Mouse (Mus musculus) hindbrain, embryonic 12.5 days (tissue): ENCODE measurements at regions not wholly inside any gene's neighbourhood (a gene's known extent, or its start where the extent isn't known, plus 50 kb on each side); places are given as distances from the start of the nearest gene placed in this dataset.

Experiments
- ATAC-seq: fragments of 200-750 bp; cut with Nextera tagmentation; 2 replicates; pipeline ENCODE4 v1.8.0; 2017; ENCODE audit warnings: moderate TSS enrichment; ENCODE audit not compliant: low FRiP score
- H3K27ac ChIP-seq: fragments of 300-500 bp; sonication (generic); 2 replicates; pipeline ENCODE4 v1.5.1; 2016; ENCODE audit warnings: mild to moderate bottlenecking
- H3K27me3 ChIP-seq: fragments of 300-500 bp; sonication (generic); 2 replicates; pipeline ENCODE4 v1.6.1; 2016; ENCODE audit warnings: mild to moderate bottlenecking
- H3K36me3 ChIP-seq: fragments of 300-500 bp; sonication (generic); 2 replicates; pipeline ENCODE4 v1.6.1; 2016; ENCODE audit warnings: mild to moderate bottlenecking
- H3K4me1 ChIP-seq: fragments of 300-500 bp; sonication (generic); 2 replicates; pipeline ENCODE4 v1.6.1; 2016
- H3K4me2 ChIP-seq: fragments of 300-500 bp; sonication (generic); replicated peaks from 2 replicates; pipeline ENCODE4 v1.6.1; 2016; ENCODE audit warnings: mild to moderate bottlenecking
- H3K4me3 ChIP-seq: fragments of 300-500 bp; sonication (generic); 2 replicates; pipeline ENCODE4 v1.5.1; 2016; ENCODE audit warnings: mild to moderate bottlenecking
- H3K9ac ChIP-seq: fragments of 300-500 bp; sonication (generic); 2 replicates; pipeline ENCODE4 v1.6.1; 2016; ENCODE audit warnings: mild to moderate bottlenecking, moderate library complexity
- H3K9me3 ChIP-seq: fragments of 300-500 bp; sonication (generic); replicated peaks from 2 replicates; pipeline ENCODE4 v1.6.1; 2016; ENCODE audit warnings: mild to moderate bottlenecking
- WGBS: fragments of 180-500 bp; shearing (Covaris S2); methylation state at CpG from one replicate; pipeline ENCODE4 v1.1.7; 2016; 5-methylcytosine and 5-hydroxymethylcytosine counted together

DNA sequence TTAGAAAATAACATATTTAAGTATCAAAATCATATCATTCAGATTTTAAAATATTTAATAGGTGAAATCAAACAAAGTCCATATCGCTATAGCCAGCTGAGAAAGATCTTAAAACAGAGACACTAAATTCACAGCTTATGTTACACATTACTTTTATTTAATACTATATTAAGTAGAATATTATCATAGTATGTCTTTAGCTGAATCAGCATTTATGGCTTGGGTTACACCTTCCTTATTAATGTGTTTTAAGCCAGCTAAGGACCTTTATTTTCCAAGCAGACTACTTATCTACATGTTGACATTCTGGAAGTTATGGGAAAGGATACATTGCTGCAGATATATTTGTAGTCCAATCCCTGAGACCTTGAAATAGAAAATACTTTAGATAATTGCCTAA, 684.9 kb upstream of the Adgrl4 start:
- Histone ChIP-seq H3K9me3 (no peaks in the 10 kb centered on the region), H3K4me1 (no peaks in the 10 kb centered on the region), H3K36me3 (no peaks in the 10 kb centered on the region), H3K4me2 (no peak overlapping the region), H3K27ac (no peak overlapping the region), H3K9ac (no peak overlapping the region), H3K4me3 (no peak overlapping the region), H3K27me3 (no peaks in the 10 kb centered on the region)
- no peak for ATAC-seq
- 95% methylated on average over 1 of the region's 1 CpGs for WGBS

DNA sequence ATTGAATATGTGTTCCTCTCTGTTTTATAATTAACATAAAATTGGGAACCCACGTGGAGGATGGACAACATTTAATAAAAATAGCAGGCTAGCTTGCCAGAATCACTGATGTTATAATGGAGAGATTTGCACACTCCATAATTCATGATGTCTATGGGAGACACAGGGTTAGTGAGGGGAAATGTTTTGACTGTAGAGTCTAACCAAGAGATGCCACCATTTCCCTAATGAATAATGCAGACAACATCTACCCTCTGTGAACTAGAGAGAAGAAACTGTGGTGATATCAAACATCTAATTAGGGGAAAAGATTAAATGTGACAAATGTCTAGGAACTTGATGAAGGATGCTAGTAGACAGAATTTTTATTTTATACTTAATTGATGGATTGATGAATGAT, 677.8 kb upstream of the Adgrl4 start:
- Histone ChIP-seq H3K9me3 (no peaks in the 10 kb centered on the region), H3K36me3 (no peaks in the 10 kb centered on the region), H3K4me2 (no peak overlapping the region), H3K4me1 (no peaks in the 10 kb centered on the region), H3K27ac (no peak overlapping the region), H3K27me3 (no peaks in the 10 kb centered on the region), H3K4me3 (no peak overlapping the region), H3K9ac (no peak overlapping the region)
- 57% methylated on average over 1 of the region's 1 CpGs for WGBS
- ATAC-seq: no peak

DNA sequence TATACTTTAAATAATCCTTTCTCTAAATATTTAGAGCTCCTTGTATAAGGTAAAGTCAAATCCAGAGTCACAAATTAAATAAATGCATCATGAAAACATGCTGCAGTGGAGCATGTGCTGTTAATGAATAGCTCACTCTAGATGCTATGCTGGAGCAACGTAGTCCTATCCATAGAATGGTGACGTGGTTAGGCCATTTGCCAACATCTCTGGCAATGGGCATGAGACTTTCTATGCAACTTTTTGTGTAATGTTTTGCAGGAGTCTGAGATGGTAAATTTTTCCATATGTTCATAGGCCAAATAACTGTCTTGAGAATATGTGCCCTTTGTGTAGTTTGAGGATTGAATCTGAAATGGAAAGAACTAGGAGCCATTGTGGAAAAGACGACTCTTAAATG, 653.1 kb upstream of the Adgrl4 start:
- WGBS: 88% methylated on average over 3 of the region's 3 CpGs

DNA sequence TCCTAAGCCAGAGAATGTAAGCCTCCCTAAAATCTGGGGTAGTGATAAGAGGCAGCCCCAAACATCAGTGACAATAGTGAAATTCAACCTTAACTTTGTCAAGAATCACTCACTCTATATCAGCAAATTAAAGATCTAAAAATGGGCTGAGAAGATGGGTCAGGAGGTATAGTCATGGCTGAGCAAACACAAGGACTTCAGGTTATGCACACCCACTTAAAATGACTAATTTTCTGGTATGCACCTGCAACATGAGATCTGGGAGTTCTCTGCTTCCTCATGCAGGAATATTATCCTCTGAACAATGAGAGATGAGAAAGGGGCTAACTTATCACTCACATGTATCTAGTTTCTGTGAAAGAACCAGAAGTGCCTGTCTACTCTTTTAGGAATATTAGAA, 619.9 kb upstream of the Adgrl4 start:
- H3K4me3 ChIP-seq: no peak overlapping the region

More for the DNA sequence above, 653.1 kb upstream of the Adgrl4 start:
- Histone ChIP-seq H3K4me1 (no peaks in the 10 kb centered on the region), H3K9ac (no peak overlapping the region), H3K4me2 (no peak overlapping the region), H3K27me3 (no peaks in the 10 kb centered on the region), H3K27ac (no peak overlapping the region), H3K9me3 (no peaks in the 10 kb centered on the region), H3K4me3 (no peak overlapping the region), H3K36me3 (no peaks in the 10 kb centered on the region)
- no peak for ATAC-seq

DNA sequence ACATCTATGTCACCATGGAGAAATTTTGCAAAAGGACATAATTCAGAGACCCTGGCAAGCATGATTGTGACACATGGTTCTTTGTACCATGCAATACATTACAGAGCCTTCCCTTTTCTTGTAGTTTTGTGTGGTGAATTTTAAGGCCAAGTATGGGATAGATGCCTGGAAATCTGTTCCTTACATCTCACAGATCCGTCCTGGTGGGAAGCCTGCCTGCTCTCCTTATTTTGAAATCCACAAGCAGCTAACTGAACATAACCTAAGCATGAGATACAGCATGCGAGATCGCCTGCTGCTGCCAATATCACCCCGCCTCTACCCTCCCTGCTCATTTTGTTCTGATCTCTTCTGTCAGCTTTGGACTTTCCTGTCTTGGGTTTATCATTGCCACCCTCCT, 618.3 kb upstream of the Adgrl4 start:
- no peak overlapping the region for H3K4me2 ChIP-seq
- no peak overlapping the region for H3K9ac ChIP-seq
- no peaks in the 10 kb centered on the region for H3K9me3 ChIP-seq
- H3K4me3 ChIP-seq: no peak overlapping the region
- no peaks in the 10 kb centered on the region for H3K36me3 ChIP-seq
- no peak for ATAC-seq
- H3K27me3 ChIP-seq: no peaks in the 10 kb centered on the region
- H3K27ac ChIP-seq: no peak overlapping the region
- 87% methylated on average over 4 of the region's 4 CpGs for WGBS
- H3K4me1 ChIP-seq: no peaks in the 10 kb centered on the region

More for the DNA sequence above, 619.9 kb upstream of the Adgrl4 start:
- ATAC-seq: no peak
- H3K4me1 ChIP-seq: no peaks in the 10 kb centered on the region
- H3K9me3 ChIP-seq: no peaks in the 10 kb centered on the region
- H3K9ac ChIP-seq: no peak overlapping the region
- H3K4me2 ChIP-seq: no peak overlapping the region
- H3K27me3 ChIP-seq: no peaks in the 10 kb centered on the region
- H3K36me3 ChIP-seq: no peaks in the 10 kb centered on the region
- no peak overlapping the region for H3K27ac ChIP-seq

DNA sequence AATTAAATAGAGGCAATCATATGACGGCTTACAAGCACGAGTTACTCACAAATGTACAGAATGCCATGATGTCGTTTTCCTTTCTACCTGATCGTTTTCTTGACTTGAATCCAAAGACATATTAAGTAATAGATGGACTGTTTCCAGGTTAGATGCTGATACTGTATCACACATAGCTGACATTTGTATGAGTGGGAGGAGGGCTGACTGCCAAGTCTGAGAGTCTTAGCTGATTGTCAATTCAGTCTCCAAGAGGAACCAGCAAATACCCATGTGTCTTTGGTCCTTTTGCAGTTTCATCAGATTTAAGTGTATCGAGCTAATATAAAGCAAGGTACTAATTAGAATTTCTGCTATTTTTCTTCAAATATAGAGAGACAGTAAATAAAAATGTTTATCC, 617.6 kb upstream of the Adgrl4 start:
- no peak overlapping the region for H3K9ac ChIP-seq
- no peaks in the 10 kb centered on the region for H3K27me3 ChIP-seq
- no peaks in the 10 kb centered on the region for H3K36me3 ChIP-seq
- H3K27ac ChIP-seq: no peak overlapping the region
- H3K4me1 ChIP-seq: no peaks in the 10 kb centered on the region
- no peak overlapping the region for H3K4me3 ChIP-seq
- ATAC-seq: no peak
- no peak overlapping the region for H3K4me2 ChIP-seq
- 89% methylated on average over 5 of the region's 5 CpGs for WGBS
- no peaks in the 10 kb centered on the region for H3K9me3 ChIP-seq

DNA sequence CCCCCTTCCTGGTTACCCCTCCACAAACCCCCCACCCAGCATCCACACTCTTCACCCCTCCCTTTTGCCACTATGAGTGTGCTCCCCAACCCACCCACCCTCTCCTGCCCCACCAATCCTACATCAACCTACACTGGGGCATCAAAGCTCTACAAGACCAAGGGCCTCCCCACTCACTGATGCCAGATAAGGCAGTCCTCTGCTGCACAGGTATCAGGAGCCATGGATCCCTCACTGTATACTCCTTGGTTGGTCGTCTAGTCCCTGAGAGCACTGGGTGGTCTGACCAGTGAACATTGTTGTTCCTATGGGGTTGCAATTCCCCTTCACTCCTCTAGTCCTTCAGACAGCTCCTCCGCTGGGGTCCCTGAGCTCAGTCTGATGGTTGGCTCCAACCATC, 591.7 kb upstream of the Adgrl4 start:
- Histone ChIP-seq H3K4me3 (no peak overlapping the region), H3K9me3 (no peaks in the 10 kb centered on the region), H3K9ac (no peak overlapping the region), H3K4me1 (no peaks in the 10 kb centered on the region), H3K4me2 (no peak overlapping the region), H3K27ac (no peak overlapping the region), H3K36me3 (no peaks in the 10 kb centered on the region), H3K27me3 (no peaks in the 10 kb centered on the region)
- WGBS: 89% methylated on average over 2 of the region's 2 CpGs
- peak; percentile 60; the same call in 1 of the 2 replicates for ATAC-seq

DNA sequence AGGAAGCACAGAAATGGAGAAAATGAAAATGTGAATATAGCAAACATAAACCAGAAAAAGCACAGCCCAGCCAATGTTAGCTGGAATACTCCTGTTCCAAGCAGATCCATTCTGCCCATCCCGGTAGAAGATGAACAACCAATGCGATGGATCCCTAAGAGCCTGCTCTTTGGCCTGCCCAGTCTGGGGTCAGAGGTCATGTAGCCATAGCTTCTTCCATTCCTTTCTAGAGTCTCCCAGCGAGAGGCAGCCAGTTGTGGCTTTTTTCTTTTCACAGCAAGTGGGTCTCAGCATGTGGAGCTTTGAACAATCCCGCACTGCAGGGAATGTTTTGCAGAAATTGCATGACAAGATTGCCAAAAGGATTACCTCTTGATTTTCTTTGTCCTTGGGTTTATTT, 585.6 kb upstream of the Adgrl4 start:
- ATAC-seq: no peak
- WGBS: 8% methylated on average over 4 of the region's 4 CpGs
- Histone ChIP-seq H3K4me3 (no peak overlapping the region), H3K4me2 (no peak overlapping the region), H3K4me1 (no peaks in the 10 kb centered on the region), H3K27me3 (no peaks in the 10 kb centered on the region), H3K27ac (no peak overlapping the region), H3K36me3 (no peaks in the 10 kb centered on the region), H3K9ac (no peak overlapping the region), H3K9me3 (no peaks in the 10 kb centered on the region)

DNA sequence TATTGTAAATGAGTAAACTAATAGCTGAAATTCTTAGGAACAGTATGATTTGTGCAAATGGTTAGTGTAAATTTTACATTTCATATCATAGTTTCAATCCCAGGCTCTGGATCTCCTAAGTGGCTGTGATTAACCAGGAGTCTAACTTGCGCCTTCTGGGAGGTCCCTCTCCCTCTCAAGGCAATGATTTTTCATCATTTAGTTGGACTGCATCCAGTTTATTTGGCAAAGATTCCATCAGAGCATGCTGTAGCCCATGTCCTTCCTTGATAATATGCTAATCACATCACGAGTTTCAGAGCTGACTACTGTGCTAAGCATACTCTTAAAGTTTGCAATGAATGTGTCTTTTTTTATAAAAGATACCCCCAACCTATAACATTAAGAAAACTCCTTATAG, 541.0 kb upstream of the Adgrl4 start:
- no peak overlapping the region for H3K4me3 ChIP-seq
- H3K9ac ChIP-seq: no peak overlapping the region
- no peaks in the 10 kb centered on the region for H3K4me1 ChIP-seq
- 88% methylated on average over 2 of the region's 2 CpGs for WGBS
- ATAC-seq: no peak
- no peaks in the 10 kb centered on the region for H3K9me3 ChIP-seq
- no peaks in the 10 kb centered on the region for H3K27me3 ChIP-seq
- no peak overlapping the region for H3K4me2 ChIP-seq
- no peak overlapping the region for H3K27ac ChIP-seq
- H3K36me3 ChIP-seq: no peaks in the 10 kb centered on the region

DNA sequence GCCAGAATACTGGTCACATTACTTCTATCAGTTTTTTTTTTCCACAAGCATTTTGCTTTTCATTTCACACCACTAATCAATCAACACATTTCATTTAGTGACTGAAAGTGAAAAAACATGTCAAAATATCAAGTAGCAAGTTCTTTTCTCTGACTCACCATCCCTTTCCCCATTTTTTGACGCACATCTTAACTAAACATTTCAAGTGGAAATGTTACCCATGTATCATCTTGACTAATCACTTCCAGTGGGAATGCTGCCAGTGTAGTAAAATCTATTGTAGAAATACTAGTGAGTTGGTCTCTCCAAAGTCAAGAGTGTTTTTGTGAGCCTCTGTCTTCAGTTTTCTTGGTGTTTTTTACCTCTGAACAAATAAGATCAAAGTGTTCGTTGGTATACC, 527.6 kb upstream of the Adgrl4 start:
- ATAC-seq: no peak
- no peaks in the 10 kb centered on the region for H3K9me3 ChIP-seq

DNA sequence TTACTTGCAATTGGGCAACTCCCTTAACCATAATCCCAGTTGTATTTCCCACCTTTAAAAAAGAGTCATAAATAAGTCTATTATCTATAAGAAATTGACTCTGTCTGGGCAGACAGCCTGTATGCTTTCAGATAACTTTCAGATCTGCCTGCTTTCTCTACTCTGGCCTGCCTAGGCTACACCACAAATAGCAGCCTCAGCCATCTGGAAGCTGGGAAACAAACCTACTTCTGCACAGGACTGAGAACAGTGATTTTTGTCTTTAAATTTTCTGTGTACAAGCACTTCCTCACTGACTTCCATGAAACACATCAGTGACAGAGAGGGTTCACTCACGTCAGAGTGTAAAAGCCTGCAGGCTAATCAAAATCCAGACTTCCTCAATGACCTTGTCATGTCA, 482.8 kb upstream of the Adgrl4 start:
- no peak for ATAC-seq

More for the DNA sequence above, 527.6 kb upstream of the Adgrl4 start:
- Histone ChIP-seq H3K4me1 (no peaks in the 10 kb centered on the region), H3K27me3 (no peaks in the 10 kb centered on the region), H3K4me3 (no peak overlapping the region), H3K27ac (no peak overlapping the region), H3K36me3 (no peaks in the 10 kb centered on the region), H3K9ac (no peak overlapping the region), H3K4me2 (no peak overlapping the region)
- WGBS: 80% methylated on average over 2 of the region's 2 CpGs

DNA sequence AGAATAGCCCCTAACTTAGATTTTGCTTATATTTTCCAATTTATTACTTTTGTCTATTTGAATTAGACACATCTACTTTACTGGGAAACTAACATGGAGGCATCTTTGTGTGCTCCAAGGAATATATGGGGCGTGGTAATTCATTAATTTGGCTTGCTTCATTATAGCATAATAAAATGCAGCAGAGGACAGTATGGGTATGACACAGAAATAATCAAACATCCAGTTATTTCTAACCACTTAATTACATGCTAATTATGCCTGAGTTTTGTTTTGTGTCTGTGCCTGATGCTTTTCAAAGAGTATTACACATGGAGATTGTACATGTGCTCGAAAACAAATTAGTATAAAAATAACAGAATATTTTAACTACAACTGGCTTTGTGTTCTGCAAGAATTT, 438.0 kb upstream of the Adgrl4 start:
- H3K9me3 ChIP-seq: no peaks in the 10 kb centered on the region
- ATAC-seq: peak; percentile 46; the same call in 1 of the 2 replicates
- no peak overlapping the region for H3K27ac ChIP-seq
- 79% methylated on average over 2 of the region's 2 CpGs for WGBS
- H3K4me2 ChIP-seq: no peak overlapping the region
- H3K4me1 ChIP-seq: no peaks in the 10 kb centered on the region; the same call in 1 of the 2 replicates
- H3K27me3 ChIP-seq: no peaks in the 10 kb centered on the region
- no peaks in the 10 kb centered on the region for H3K36me3 ChIP-seq
- no peak overlapping the region for H3K9ac ChIP-seq
- no peak overlapping the region for H3K4me3 ChIP-seq

More for the DNA sequence above, 482.8 kb upstream of the Adgrl4 start:
- no peak overlapping the region for H3K9ac ChIP-seq
- 67% methylated on average over 1 of the region's 1 CpGs for WGBS
- H3K27ac ChIP-seq: no peak overlapping the region
- no peaks in the 10 kb centered on the region for H3K27me3 ChIP-seq
- no peak overlapping the region for H3K4me2 ChIP-seq
- no peak overlapping the region for H3K4me3 ChIP-seq
- H3K36me3 ChIP-seq: no peaks in the 10 kb centered on the region
- H3K9me3 ChIP-seq: no peaks in the 10 kb centered on the region
- no peaks in the 10 kb centered on the region for H3K4me1 ChIP-seq

DNA sequence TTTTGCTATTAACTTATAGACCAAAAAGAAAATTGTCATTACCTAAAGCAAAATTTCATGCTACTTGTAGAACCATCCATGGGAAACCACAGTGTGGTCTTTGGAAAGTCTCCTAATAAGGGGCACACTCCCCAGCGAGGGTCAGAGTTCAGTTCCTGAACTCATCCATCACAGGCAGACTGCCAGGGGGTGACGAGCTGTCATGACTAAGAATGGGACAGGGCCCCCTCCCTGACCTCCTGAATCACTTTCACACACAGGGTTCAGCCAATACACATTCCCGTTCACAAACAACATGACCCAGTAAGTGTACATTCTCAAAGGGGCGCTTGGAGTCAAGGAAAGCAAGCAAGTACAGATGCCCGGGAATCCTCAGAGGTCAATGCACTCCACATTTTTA, 437.5 kb upstream of the Adgrl4 start:
- Histone ChIP-seq H3K36me3 (no peaks in the 10 kb centered on the region), H3K4me1 (no peaks in the 10 kb centered on the region; the same call in 1 of the 2 replicates), H3K9ac (no peak overlapping the region), H3K27ac (no peak overlapping the region), H3K27me3 (no peaks in the 10 kb centered on the region), H3K4me3 (no peak overlapping the region), H3K9me3 (no peaks in the 10 kb centered on the region), H3K4me2 (no peak overlapping the region)
- peak; percentile 68 for ATAC-seq
- WGBS: 7% methylated on average over 5 of the region's 5 CpGs
